Mouse (Mus musculus): ENCODE measurements around the gene Nfasc.

GRCm38 (mm10) chr1:132707301-132707700, 34.3 kb downstream of the Nfasc start:
- TF ChIP-seq POLR2A (IDR thresholded peaks at IDR 0.05; ENCODE audit: control insufficient read depth, extremely low read depth, insufficient read depth, low read length, poor library complexity) (no peak), CTCF (IDR thresholded peaks at IDR 0.05; ENCODE audit: borderline replicate concordance, control insufficient read depth, extremely low read depth, insufficient read depth, low read length, poor library complexity) (no peak)

Measured in thymus, adult 2 months (tissue).